Mouse (Mus musculus) lung, postnatal 4 days (tissue): Measurements from ENCODE around the gene Dnah2.

ENCODE experiments used
- DNase-seq, 2 experiments: peaks; one replicate each; pipeline ENCODE4 v3.0.0; 2021

The Dnah2 gene

GRCm38 (mm10) chr11:69549060-69549656, at the start of gene Dnah2:
Gene Dnah2, minus strand, starts transcription at chr11:69549110.
- no peak for DNase-seq

GRCm38 (mm10) chr11:69594853-69595252, 45.9 kb upstream of the Dnah2 start:
- no peak for DNase-seq

- no peak for DNase-seq
These were observed 43.9 kb upstream of the Dnah2 start for GRCm38 (mm10) chr11:69592799-69593198.

- peak in 1 of 2 experiments; percentile 24 for DNase-seq
These were observed 43.2 kb upstream of the Dnah2 start for GRCm38 (mm10) chr11:69591899-69592637.

- no peak for DNase-seq
These were observed 42.5 kb upstream of the Dnah2 start for GRCm38 (mm10) chr11:69591424-69591823.

GRCm38 (mm10) chr11:69590622-69591021, 41.7 kb upstream of the Dnah2 start:
- no peak for DNase-seq

GRCm38 (mm10) chr11:69589207-69589834, 40.4 kb upstream of the Dnah2 start:
- no peak for DNase-seq

GRCm38 (mm10) chr11:69585718-69586325, 36.9 kb upstream of the Dnah2 start:
- DNase-seq, result no peak

GRCm38 (mm10) chr11:69584937-69585336, 36.0 kb upstream of the Dnah2 start:
- DNase-seq, result no peak

- DNase-seq, result no peak
These were observed 35.1 kb upstream of the Dnah2 start for GRCm38 (mm10) chr11:69584008-69584407.

- DNase-seq, result no peak
These were observed 33.4 kb upstream of the Dnah2 start for GRCm38 (mm10) chr11:69582230-69582805.

- DNase-seq, result no peak
These were observed 32.9 kb upstream of the Dnah2 start for GRCm38 (mm10) chr11:69581814-69582213.

GRCm38 (mm10) chr11:69581147-69581688, 32.3 kb upstream of the Dnah2 start:
- peak; percentile 92 to 95 for DNase-seq

- DNase-seq, result no peak
These were observed 31.7 kb upstream of the Dnah2 start for GRCm38 (mm10) chr11:69580572-69581146.

- peak; percentile 93 for DNase-seq
These were observed 31.2 kb upstream of the Dnah2 start, which contains the start of the genes Wrap53 and Trp53 for GRCm38 (mm10) chr11:69580091-69580514. Gene Wrap53, minus strand, starts transcription at chr11:69580255. Gene Trp53, plus strand, starts transcription at chr11:69580359.

- DNase-seq, result peak; percentile 98
These were observed 30.5 kb upstream of the Dnah2 start for GRCm38 (mm10) chr11:69579128-69580017.

GRCm38 (mm10) chr11:69578301-69578700, 29.4 kb upstream of the Dnah2 start:
- DNase-seq, result no peak

- DNase-seq, result no peak
These were observed 27.4 kb upstream of the Dnah2 start for GRCm38 (mm10) chr11:69576307-69576706.

- no peak for DNase-seq
These were observed 26.3 kb upstream of the Dnah2 start for GRCm38 (mm10) chr11:69575220-69575619.

- DNase-seq, result no peak
These were observed 16.2 kb upstream of the Dnah2 start for GRCm38 (mm10) chr11:69565131-69565530.

GRCm38 (mm10) chr11:69564391-69564790, 15.5 kb upstream of the Dnah2 start:
- DNase-seq, result no peak
